ENCODE assay signal across 25 mouse cellular contexts in genomic region chr17:30932836-30933235, GRCm38 (mm10). TPM values are rescaled to one million over a fixed set of nuclear protein-coding genes. Genes with fewer than 3 reads are reported as not detected.
"Had no signal": no experiment of that assay in that cellular context is flagged by ENCODE, and none has a peak within 500 bp of the region (broad histone marks: within the 10 kb centered on the region; RNA-seq: fewer than 3 reads in every experiment).

No protein-coding gene starts in this region.

- H3K27ac ChIP-seq: gastrocnemius, adult 2 months; heart, embryonic 10.5 days; hindbrain, embryonic 10.5 days; hindbrain, embryonic 12.5 days; hindbrain, embryonic 14.5 days; intestine, embryonic 15.5 days; layer of hippocampus, adult 2 months; limb, embryonic 13.5 days; limb, embryonic 15.5 days had no signal

- H3K36me3 ChIP-seq: heart, embryonic 10.5 days; heart, embryonic 12.5 days; hindbrain, embryonic 10.5 days; hindbrain, embryonic 12.5 days; intestine, embryonic 15.5 days; limb, embryonic 13.5 days; limb, embryonic 15.5 days had no signal

- H3K9ac ChIP-seq: heart, embryonic 12.5 days; hindbrain, embryonic 12.5 days; hindbrain, embryonic 14.5 days; intestine, embryonic 15.5 days; limb, embryonic 13.5 days; limb, embryonic 15.5 days had no signal

- H3K4me3 ChIP-seq: gastrocnemius, adult 2 months; heart, embryonic 10.5 days; heart, embryonic 12.5 days; hindbrain, embryonic 10.5 days; hindbrain, embryonic 12.5 days; intestine, embryonic 15.5 days; layer of hippocampus, adult 2 months; limb, embryonic 13.5 days; limb, embryonic 15.5 days had no signal

- H3K9me3 ChIP-seq: heart, embryonic 10.5 days; heart, embryonic 12.5 days; hindbrain, embryonic 10.5 days; hindbrain, embryonic 12.5 days; intestine, embryonic 15.5 days; limb, embryonic 13.5 days; limb, embryonic 15.5 days had no signal

- DNase-seq: gastrocnemius, adult 2 months; gastrocnemius, postnatal 10 days; gastrocnemius, postnatal 25 days; heart, adult 18-20 months; heart, postnatal 10 days; heart, postnatal 4 days; kidney, adult 18-20 months; kidney, adult 8-10 months; kidney, postnatal 10 days; kidney, postnatal 4 days had no signal

- H3K27me3 ChIP-seq: heart, embryonic 12.5 days; hindbrain, embryonic 12.5 days; intestine, embryonic 15.5 days; limb, embryonic 15.5 days had no signal

- ATAC-seq: hindbrain, embryonic 16.5 days; inflammation-experienced regulatory T-cells, adult 6 months; intestine, embryonic 15.5 days; intestine, postnatal 0 days had no signal

- H3K4me1 ChIP-seq: hindbrain, embryonic 12.5 days; intestine, embryonic 15.5 days; limb, embryonic 13.5 days; limb, embryonic 15.5 days had no signal

- H3K4me2 ChIP-seq: heart, embryonic 12.5 days; hindbrain, embryonic 12.5 days; hindbrain, embryonic 14.5 days; intestine, embryonic 15.5 days; limb, embryonic 13.5 days; limb, embryonic 15.5 days had no signal

RNA-seq across cellular contexts. Expression of gene Umodl1, which starts 21.6 kb away (rescaled TPM):
- polyA plus RNA-seq: heart, embryonic 12.5 days; heart, embryonic 14.5 days; hindbrain, embryonic 14.5 days; inflammation-experienced regulatory T-cells, adult 6 months; limb, embryonic 11.5 days; limb, embryonic 13.5 days; limb, embryonic 15.5 days; liver, adult 2 months had no signal

RNA-seq across cellular contexts. Expression of gene Glp1r, which starts 31.2 kb away (rescaled TPM):
- polyA plus RNA-seq: hindbrain, embryonic 12.5 days; limb, embryonic 11.5 days; limb, embryonic 13.5 days had no signal
